Mouse (Mus musculus) myocyte (in vitro differentiated cells): ENCODE data around the gene Ccdc73.

ENCODE experiments used
- CEBPB ChIP-seq: IDR thresholded peaks from 2 replicates; pipeline ENCODE4 v1.6.1; 2011; ENCODE audit warnings: mild to moderate bottlenecking, moderate library complexity; ENCODE audit not compliant: poor library complexity, insufficient read depth, severe bottlenecking
- E2F4 ChIP-seq: IDR thresholded peaks from one replicate; pipeline ENCODE4 v1.6.1; 2011; ENCODE audit warnings: mild to moderate bottlenecking, control low read depth, moderate library complexity; ENCODE audit not compliant: insufficient read depth
- MAX ChIP-seq: IDR thresholded peaks from one replicate; pipeline ENCODE4 v1.6.1; 2011; ENCODE audit warnings: low read depth, mild to moderate bottlenecking, control low read depth
- MYOD1 ChIP-seq, 3 experiments: IDR thresholded peaks; one replicate each; pipeline ENCODE4 v1.6.1; 2011; ENCODE audit warnings: control low read depth in 2 of 3, low read depth in 2 of 3, mild to moderate bottlenecking in 2 of 3, moderate library complexity in 1 of 3; ENCODE audit not compliant: insufficient read length in 2 of 3, control insufficient read depth in 1 of 3
- MYOG ChIP-seq, 3 experiments: IDR thresholded peaks; one replicate each; pipeline ENCODE4 v1.6.1; 2011; ENCODE audit warnings: control low read depth in 2 of 3, low read depth in 2 of 3, mild to moderate bottlenecking in 2 of 3; ENCODE audit not compliant: insufficient read length in 2 of 3, control insufficient read depth in 1 of 3, insufficient read depth in 1 of 3
- POLR2A ChIP-seq: IDR thresholded peaks from one replicate; pipeline ENCODE4 v1.6.1; 2011; ENCODE audit warnings: low read depth, mild to moderate bottlenecking, control low read depth, moderate library complexity; ENCODE audit not compliant: insufficient read length
- REST ChIP-seq: IDR thresholded peaks from one replicate; pipeline ENCODE4 v1.6.1; 2011; ENCODE audit warnings: mild to moderate bottlenecking, control low read depth, moderate library complexity; ENCODE audit not compliant: insufficient read depth, insufficient read length
- SRF ChIP-seq: IDR thresholded peaks from one replicate; pipeline ENCODE4 v1.6.1; 2011; ENCODE audit warnings: low read depth; ENCODE audit not compliant: control insufficient read depth, insufficient read length
- TCF12 ChIP-seq: IDR thresholded peaks from one replicate; pipeline ENCODE4 v1.6.1; 2011; ENCODE audit warnings: mild to moderate bottlenecking, control low read depth; ENCODE audit not compliant: poor library complexity, insufficient read depth, severe bottlenecking

DNA sequence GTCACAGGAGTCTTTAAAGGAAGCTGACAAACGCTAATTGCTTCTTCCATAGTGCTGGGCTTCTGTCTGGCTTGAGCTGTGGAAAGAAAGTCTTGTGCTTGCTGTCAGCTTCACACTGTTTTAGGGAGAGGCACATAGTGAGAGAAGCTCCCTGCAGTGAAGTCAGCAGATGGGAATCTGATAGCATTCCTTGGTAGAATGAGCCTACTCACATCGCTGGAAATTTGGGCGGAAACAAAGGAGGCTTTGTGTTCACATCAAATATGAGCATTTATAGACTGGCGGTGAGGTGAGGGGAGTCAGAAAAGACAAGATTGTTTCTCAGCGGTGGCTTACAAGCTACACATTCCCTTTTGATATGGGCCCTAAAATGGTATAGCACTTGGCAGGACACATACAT lies 15.9 kb upstream of the Ccdc73 start:
- TF ChIP-seq POLR2A: no peak
- no peak for TF ChIP-seq MAX
- no peak for TF ChIP-seq REST
- no peak for TF ChIP-seq TCF12
- no peak for TF ChIP-seq SRF
- TF ChIP-seq MYOD1 (IDR thresholded peaks at IDR 0.05; ENCODE audit: control insufficient read depth in 1 of 3, insufficient read length in 2 of 3, low read depth in 2 of 3): no peak
- TF ChIP-seq E2F4: no peak
- no peak for TF ChIP-seq CEBPB
- no peak for TF ChIP-seq MYOG (IDR thresholded peaks at IDR 0.05; ENCODE audit: control insufficient read depth in 1 of 3, insufficient read depth in 1 of 3, insufficient read length in 2 of 3, low read depth in 2 of 3)
